Mouse (Mus musculus) urinary bladder, postnatal 4 days (tissue): ENCODE data around the gene Cdkal1.

Experiments
- DNase-seq, 2 experiments: peaks; one replicate each; pipeline ENCODE4 v3.0.0; 2021 to 2022; ENCODE audit warnings: low spot score in 2 of 2

Gene Cdkal1

GRCm38 (mm10) chr13:29855281-29856031, at the start of gene Cdkal1:
Cdkal1 (minus strand) TSS chr13:29855674.
- DNase-seq = peak; percentile 71 to 84

- no peak for DNase-seq
Observed at GRCm38 (mm10) chr13:29903341-29903740, 47.9 kb upstream of the Cdkal1 start.

GRCm38 (mm10) chr13:29902676-29903075, 47.2 kb upstream of the Cdkal1 start:
- no peak for DNase-seq

GRCm38 (mm10) chr13:29901641-29902040, 46.2 kb upstream of the Cdkal1 start:
- no peak for DNase-seq

GRCm38 (mm10) chr13:29866780-29867179, 11.3 kb upstream of the Cdkal1 start:
- DNase-seq = no peak

- no peak for DNase-seq
Observed at GRCm38 (mm10) chr13:29864331-29864730, 8.9 kb upstream of the Cdkal1 start.

- no peak for DNase-seq
Observed at GRCm38 (mm10) chr13:29860087-29860486, 4.6 kb upstream of the Cdkal1 start.

GRCm38 (mm10) chr13:29857436-29857835, 2.0 kb upstream of the Cdkal1 start:
- DNase-seq = no peak

GRCm38 (mm10) chr13:29854876-29855275, 598 bp downstream of the Cdkal1 start:
- DNase-seq = no peak

- DNase-seq = no peak
Observed at GRCm38 (mm10) chr13:29838409-29839047, 16.9 kb downstream of the Cdkal1 start.

GRCm38 (mm10) chr13:29835170-29835569, 20.3 kb downstream of the Cdkal1 start:
- no peak for DNase-seq

- no peak for DNase-seq
Observed at GRCm38 (mm10) chr13:29833751-29834150, 21.7 kb downstream of the Cdkal1 start.

- no peak for DNase-seq
Observed at GRCm38 (mm10) chr13:29831126-29831525, 24.3 kb downstream of the Cdkal1 start.

- DNase-seq = no peak
Observed at GRCm38 (mm10) chr13:29828032-29828431, 27.4 kb downstream of the Cdkal1 start.

- DNase-seq = no peak
Observed at GRCm38 (mm10) chr13:29826469-29826868, 29.0 kb downstream of the Cdkal1 start.

GRCm38 (mm10) chr13:29826041-29826440, 29.4 kb downstream of the Cdkal1 start:
- no peak for DNase-seq

- DNase-seq = no peak
Observed at GRCm38 (mm10) chr13:29824797-29825196, 30.7 kb downstream of the Cdkal1 start.

- no peak for DNase-seq
Observed at GRCm38 (mm10) chr13:29824326-29824725, 31.1 kb downstream of the Cdkal1 start.

- DNase-seq = no peak
Observed at GRCm38 (mm10) chr13:29823906-29824305, 31.6 kb downstream of the Cdkal1 start.

- DNase-seq = no peak
Observed at GRCm38 (mm10) chr13:29823487-29823886, 32.0 kb downstream of the Cdkal1 start.

- no peak for DNase-seq
Observed at GRCm38 (mm10) chr13:29819910-29820583, 35.4 kb downstream of the Cdkal1 start.

GRCm38 (mm10) chr13:29819147-29819546, 36.3 kb downstream of the Cdkal1 start:
- no peak for DNase-seq

- DNase-seq = no peak
Observed at GRCm38 (mm10) chr13:29818314-29818713, 37.2 kb downstream of the Cdkal1 start.
